7 mouse cellular contexts compared by ENCODE assay signal in the genomic region with DNA sequence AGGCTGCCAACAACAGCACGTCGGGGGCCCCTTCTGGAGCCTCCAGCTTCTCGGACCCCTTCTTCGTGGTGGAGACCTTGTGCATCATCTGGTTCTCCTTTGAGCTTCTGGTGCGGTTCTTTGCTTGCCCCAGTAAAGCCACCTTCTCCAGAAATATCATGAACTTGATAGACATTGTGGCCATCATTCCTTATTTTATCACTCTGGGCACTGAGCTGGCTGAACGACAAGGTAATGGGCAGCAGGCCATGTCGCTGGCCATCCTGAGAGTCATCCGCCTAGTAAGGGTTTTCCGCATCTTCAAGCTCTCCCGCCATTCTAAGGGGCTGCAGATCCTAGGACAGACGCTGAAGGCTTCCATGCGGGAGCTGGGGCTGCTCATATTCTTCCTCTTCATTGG. TPM values are rescaled to one million over a fixed set of nuclear protein-coding genes. Genes with fewer than 3 reads are reported as not detected.
DNase-seq lines count a peak whose midpoint lies in the region; ATAC-seq and TF ChIP-seq lines count a peak whose summit lies in the region.

No protein-coding gene starts in this region.

- no peak for TF ChIP-seq CTCF in cerebellum, adult 2 months (IDR thresholded peaks at IDR 0.05; ENCODE audit: borderline replicate concordance, insufficient read depth, low read depth, low read length)

- H3K9me3 ChIP-seq in forebrain, embryonic 12.5 days, result no peaks in the 10 kb centered on the region
- H3K9me3 ChIP-seq in limb, embryonic 14.5 days (ENCODE audit: control insufficient read depth, low read length), result no peaks in the 10 kb centered on the region

- H3K4me3 ChIP-seq in cerebellum, adult 2 months (replicated peaks; ENCODE audit: insufficient read depth, low read depth, low read length), result peak overlapping the region; percentile 59
- peak overlapping the region; percentile 84 for H3K4me3 ChIP-seq in forebrain, embryonic 12.5 days (replicated peaks)
- H3K4me3 ChIP-seq in limb, embryonic 14.5 days (replicated peaks; ENCODE audit: low read length), result peak overlapping the region; percentile 71

- H3K27me3 ChIP-seq in cerebellum, adult 2 months (ENCODE audit: control insufficient read depth, insufficient read depth, low read length), result 0 out of 2 replicates have a peak, but pooled peaks cover 1% of the 10 kb centered on the region
- H3K27me3 ChIP-seq in forebrain, embryonic 12.5 days, result no peaks in the 10 kb centered on the region
- peaks cover 8% of the 10 kb centered on the region; the same call in 1 of the 2 replicates for H3K27me3 ChIP-seq in limb, embryonic 14.5 days (ENCODE audit: control insufficient read depth, insufficient read depth, low read length)

- peak overlapping the region; percentile 79 for H3K4me2 ChIP-seq in forebrain, embryonic 12.5 days
- peak overlapping the region; percentile 88 for H3K4me2 ChIP-seq in limb, embryonic 14.5 days (replicated peaks; ENCODE audit: low read depth, low read length, severe bottlenecking)

- ATAC-seq in forebrain, embryonic 12.5 days (ENCODE audit: low FRiP score), result no peak
- no peak for ATAC-seq in limb, embryonic 14.5 days (ENCODE audit: low FRiP score, low read depth)

- peak overlapping the region; percentile 88 for H3K9ac ChIP-seq in forebrain, embryonic 12.5 days
- peak overlapping the region; percentile 81; the same call in 1 of the 2 replicates for H3K9ac ChIP-seq in limb, embryonic 14.5 days (ENCODE audit: low read depth, low read length, severe bottlenecking)

- TF ChIP-seq POLR2A in cerebellum, adult 2 months (IDR thresholded peaks at IDR 0.05; ENCODE audit: borderline replicate concordance, insufficient read depth, low read length), result no peak
- no peak for TF ChIP-seq POLR2A in limb, embryonic 14.5 days (IDR thresholded peaks at IDR 0.05; ENCODE audit: borderline replicate concordance, extremely low read depth, insufficient read depth, insufficient read length)

- DNase-seq in left cerebral cortex, postnatal 14 days (ENCODE audit: low spot score in 2 of 2), result peak; percentile 17 to 23
- DNase-seq in left cerebral cortex, postnatal 36 days (ENCODE audit: low spot score in 2 of 2), result no peak
- DNase-seq in cerebellum, adult 2 months, result peak in 1 of 2 experiments; percentile 35
- DNase-seq in limb, embryonic 14.5 days (ENCODE audit: low spot score), result no peak
- peak; percentile 45 for DNase-seq in thymus, postnatal 4 days
- no peak for DNase-seq in right cerebral cortex, postnatal 36 days (ENCODE audit: low spot score in 2 of 2)

- WGBS in cerebellum, adult 2 months, result 14% methylated on average over 12 of the region's 12 CpGs
- 52% methylated on average over 12 of the region's 12 CpGs for WGBS in forebrain, embryonic 12.5 days
- 50% methylated on average over 12 of the region's 12 CpGs for WGBS in limb, embryonic 14.5 days

- no peak overlapping the region for H3K27ac ChIP-seq in cerebellum, adult 2 months (ENCODE audit: insufficient read depth, low read length)
- no peak overlapping the region for H3K27ac ChIP-seq in forebrain, embryonic 12.5 days
- H3K27ac ChIP-seq in limb, embryonic 14.5 days (replicated peaks; ENCODE audit: low read depth, low read length), result no peak overlapping the region

- H3K4me1 ChIP-seq in cerebellum, adult 2 months (ENCODE audit: control insufficient read depth, insufficient read depth, low read length), result no peaks in the 10 kb centered on the region
- H3K4me1 ChIP-seq in forebrain, embryonic 12.5 days, result peaks cover 51% of the 10 kb centered on the region
- 0 out of 2 replicates have a peak, but pooled peaks cover 2% of the 10 kb centered on the region for H3K4me1 ChIP-seq in limb, embryonic 14.5 days (ENCODE audit: control insufficient read depth, insufficient read depth, low read length)

- intact Hi-C loops in left cerebral cortex, postnatal 14 days (cut with DNase I), result loop anchor here (5.0 kb wide), 1 partner anchor 295 kb away; the partner anchor contains the start of gene Rbm15
- intact Hi-C loops in left cerebral cortex, postnatal 36 days (cut with DNase I), result loop anchor here (5.0 kb wide), 2 partner anchors 80 to 95 kb away; no protein-coding TSS in a partner anchor

- H3K36me3 ChIP-seq in forebrain, embryonic 12.5 days (replicated peaks), result no peaks in the 10 kb centered on the region
- H3K36me3 ChIP-seq in limb, embryonic 14.5 days (ENCODE audit: control insufficient read depth, insufficient read depth, low read length), result no peaks in the 10 kb centered on the region

RNA-seq across cellular contexts. Expression of gene Kcna3, which starts 1.1 kb away (rescaled TPM):
- total RNA-seq in left cerebral cortex, postnatal 14 days (2021), result 10 to 100 TPM; 28.5 to 28.6 TPM
- 10 to 100 TPM; 30.7 to 31.1 TPM for total RNA-seq in left cerebral cortex, postnatal 36 days (2021)
- polyA plus RNA-seq in cerebellum, adult 2 months (2012; rRNA removed), result 3.3 and 3.9 TPM in 2 replicates
- polyA plus RNA-seq in forebrain, embryonic 12.5 days (2016; fragmentation: Nextera tagmentation; extraction: Ambion mirVana), result 17.3 and 18.4 TPM in 2 replicates
- polyA plus RNA-seq in limb, embryonic 14.5 days (2012; rRNA removed), result 0.69 and 1.1 TPM in 2 replicates
- 1.0 and 1.1 TPM in 2 replicates for polyA plus RNA-seq in limb, embryonic 14.5 days (2014; fragmentation: Nextera tagmentation; extraction: Ambion mirVana)

Comparison
In these comparisons a context has a peak if more than half of its experiments do, and no peak if none do; other contexts are left out.
1. DNase-seq: peak in left cerebral cortex, postnatal 14 days (2 of 2) and thymus, postnatal 4 days (single experiment); none in left cerebral cortex, postnatal 36 days (0 of 2), limb, embryonic 14.5 days (single experiment) and right cerebral cortex, postnatal 36 days (0 of 2).
2. Peak in every context shown above with its lines, with median percentiles within 50 percentile points of each other: H3K4me3 ChIP-seq.